Mouse (Mus musculus): ENCODE measurements around the gene Thap11.

DNA sequence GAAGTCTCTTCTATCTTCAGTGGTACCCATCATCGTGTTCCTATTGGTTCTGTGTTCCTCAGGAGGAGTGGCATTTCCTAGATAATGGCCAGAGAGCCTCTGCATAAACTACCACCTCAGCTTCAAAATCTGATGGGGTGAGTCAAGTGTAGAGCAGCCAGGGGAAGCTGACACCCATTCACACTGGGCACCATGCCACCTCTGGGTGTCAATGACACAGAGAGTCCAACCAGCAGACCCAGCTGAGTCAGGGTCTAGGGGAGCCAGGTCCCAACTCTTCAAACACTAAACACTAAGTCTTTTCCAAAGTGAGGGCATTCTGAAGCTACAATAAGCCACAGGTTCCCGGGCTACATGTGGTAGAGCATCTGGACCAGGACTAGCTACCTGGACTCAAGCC is 46.5 kb upstream of the Thap11 start:
- no peak for TF ChIP-seq CTCF (IDR thresholded peaks at IDR 0.05; ENCODE audit: low read depth, low read length)
- no peak for TF ChIP-seq POLR2A (IDR thresholded peaks at IDR 0.05; ENCODE audit: insufficient read depth, low read length)
- no peak for TF ChIP-seq EP300 (IDR thresholded peaks at IDR 0.05; ENCODE audit: insufficient read depth, low read depth, low read length)
